Mouse (Mus musculus) limb, embryonic 14.5 days (tissue): ENCODE measurements around the gene Hist1h3f. TPM values are rescaled to one million over a fixed set of nuclear protein-coding genes. Genes with fewer than 3 reads are reported as not detected.
"Not testable (repeated sequence)": the region's sequence is repeated elsewhere in the genome, so short reads cannot be mapped to it uniquely, and the experiment has no call there.

Experiments used
- ATAC-seq: fragments of 200-750 bp; cut with Nextera tagmentation; 2 replicates; pipeline ENCODE4 v1.8.0; 2017; ENCODE audit warnings: low read depth, moderate number of reproducible peaks, moderate TSS enrichment; ENCODE audit not compliant: low FRiP score
- DNase-seq: peaks from one replicate; pipeline ENCODE4 v3.0.0-alpha.2; 2015; ENCODE audit warnings: low spot score
- H3K27ac ChIP-seq: fragments of 300-500 bp; sonication (generic); replicated peaks from 2 replicates; pipeline ENCODE4 v1.5.1; 2014; ENCODE audit warnings: low read depth, mild to moderate bottlenecking, low read length, moderate library complexity, mixed read lengths
- H3K27me3 ChIP-seq: fragments of 300-500 bp; sonication (generic); 2 replicates; pipeline ENCODE4 v1.6.1; 2014; ENCODE audit warnings: low read length, mixed read lengths; ENCODE audit not compliant: control insufficient read depth, insufficient read depth
- H3K36me3 ChIP-seq: fragments of 300-500 bp; sonication (generic); 2 replicates; pipeline ENCODE4 v1.6.1; 2014; ENCODE audit warnings: mild to moderate bottlenecking, low read length, moderate library complexity, mixed read lengths; ENCODE audit not compliant: control insufficient read depth, insufficient read depth
- H3K4me1 ChIP-seq: fragments of 300-500 bp; sonication (generic); 2 replicates; pipeline ENCODE4 v1.6.1; 2014; ENCODE audit warnings: antibody characterized with exemption, low read length, mixed read lengths; ENCODE audit not compliant: control insufficient read depth, insufficient read depth
- H3K4me2 ChIP-seq: fragments of 300-500 bp; sonication (generic); replicated peaks from 2 replicates; pipeline ENCODE4 v1.6.1; 2014; ENCODE audit warnings: low read depth, mild to moderate bottlenecking, low read length, moderate library complexity; ENCODE audit not compliant: severe bottlenecking
- H3K4me3 ChIP-seq: fragments of 300-500 bp; sonication (generic); replicated peaks from 2 replicates; pipeline ENCODE4 v1.5.1; 2014; ENCODE audit warnings: low read length
- H3K9ac ChIP-seq: fragments of 300-500 bp; sonication (generic); 2 replicates; pipeline ENCODE4 v1.6.1; 2014; ENCODE audit warnings: mild to moderate bottlenecking, low read depth, low read length, moderate library complexity; ENCODE audit not compliant: severe bottlenecking
- H3K9me3 ChIP-seq: fragments of 300-500 bp; sonication (generic); 2 replicates; pipeline ENCODE4 v1.6.1; 2016; ENCODE audit warnings: low read length; ENCODE audit not compliant: control insufficient read depth
- POLR2A ChIP-seq: fragments of 200-500 bp; IDR thresholded peaks from 2 replicates; pipeline ENCODE4 v1.8.0; 2012; ENCODE audit warnings: inconsistent platforms, mild to moderate bottlenecking, moderate library complexity, borderline replicate concordance; ENCODE audit not compliant: insufficient read depth, insufficient read length; ENCODE audit errors: extremely low read depth
- WGBS: fragments of 180-500 bp; shearing (Covaris S2); extraction: QIAGEN DNeasy Blood & Tissue Kit; methylation state at CpG from one replicate; pipeline ENCODE4 v1.1.7; 2014; 5-methylcytosine and 5-hydroxymethylcytosine counted together
- polyA plus RNA-seq, 2 experiments: library from polyadenylated mRNA; depleted of rRNA in 1 of 2; stranded (reverse) in 1 of 2; unstranded in 1 of 2; fragments of >200 nt; fragmentation: Nextera tagmentation in 1 of 2; extraction: Ambion mirVana in 1 of 2; gene quantifications; 2 replicates each; pipeline versions ENCODE4 v1.2.1 to v1.2.3; 2012 to 2014

Gene Hist1h3f
- polyA plus RNA-seq, 2 experiments, result 0.65 to 4.1 TPM

- H3K36me3 ChIP-seq, H3K4me1 ChIP-seq, H3K9me3 ChIP-seq, H3K27me3 ChIP-seq: not testable (repeated sequence)
- H3K27ac ChIP-seq, result peak within 1 kb of the TSS; percentile 97
- peak within 1 kb of the TSS; percentile 83 for H3K4me2 ChIP-seq
- DNase-seq, result peak; percentile 96
- peak; percentile 61; the same call in 1 of the 2 replicates for TF ChIP-seq POLR2A
- peak; percentile 92 for ATAC-seq
- peak within 1 kb of the TSS; percentile 58 for H3K9ac ChIP-seq
- H3K4me3 ChIP-seq, result peak within 1 kb of the TSS; percentile 41
- WGBS, result under 1% methylated on average over 21 of the region's 42 CpGs
These were observed 749 bp upstream of the Hist1h3f start, which contains the start of gene Hist1h2bh for GRCm38 (mm10) chr13:23542999-23543607. Gene Hist1h2bh, minus strand, starts transcription at chr13:23543392.

- H3K9me3 ChIP-seq, H3K4me1 ChIP-seq, ATAC-seq, H3K36me3 ChIP-seq, DNase-seq, H3K27me3 ChIP-seq, H3K27ac ChIP-seq: not testable (repeated sequence)
- Histone ChIP-seq H3K4me2 (peak overlapping the region; percentile 36; the same call in 1 of the 2 replicates), H3K4me3 (peak overlapping the region; percentile 41), H3K9ac (peak overlapping the region; percentile 61; the same call in 1 of the 2 replicates)
- under 1% methylated on average over 8 of the region's 14 CpGs for WGBS
These were observed 902 bp downstream of the Hist1h3f start for GRCm38 (mm10) chr13:23544787-23545120.

- ATAC-seq (no peak), DNase-seq (no peak)
- 81% methylated on average over 5 of the region's 5 CpGs for WGBS
These were observed 2.8 kb downstream of the Hist1h3f start for GRCm38 (mm10) chr13:23546694-23547093.

GRCm38 (mm10) chr13:23550761-23551145 lies 6.9 kb downstream of the Hist1h3f start:
- H3K9ac ChIP-seq, result peak overlapping the region; percentile 48
- H3K4me1 ChIP-seq, result peaks cover 13% of the 10 kb centered on the region
- ATAC-seq (no peak), DNase-seq (no peak)
- H3K9me3 ChIP-seq, result no peaks in the 10 kb centered on the region
- no peak for TF ChIP-seq POLR2A
- H3K27me3 ChIP-seq, result no peaks in the 10 kb centered on the region
- peak overlapping the region; percentile 46 for H3K4me2 ChIP-seq
- 1% methylated on average over 3 of the region's 3 CpGs for WGBS
- peak overlapping the region; percentile 69 for H3K27ac ChIP-seq
- peak overlapping the region; percentile 36 for H3K4me3 ChIP-seq
- no peaks in the 10 kb centered on the region for H3K36me3 ChIP-seq

More at GRCm38 (mm10) chr13:23546694-23547093, 2.8 kb downstream of the Hist1h3f start:
- Histone ChIP-seq H3K9ac (no peak overlapping the region), H3K36me3 (no peaks in the 10 kb centered on the region), H3K9me3 (no peaks in the 10 kb centered on the region), H3K4me1 (no peaks in the 10 kb centered on the region), H3K4me2 (no peak overlapping the region), H3K4me3 (no peak overlapping the region), H3K27ac (no peak overlapping the region), H3K27me3 (no peaks in the 10 kb centered on the region)
- TF ChIP-seq POLR2A, result no peak

GRCm38 (mm10) chr13:23551146-23551834 lies 7.4 kb downstream of the Hist1h3f start, which contains the start of gene Hist1h4f:
Gene Hist1h4f, minus strand, starts transcription at chr13:23551648.
- under 1% methylated on average over 26 of the region's 47 CpGs for WGBS
- not testable (repeated sequence) for H3K9me3 ChIP-seq, H3K27me3 ChIP-seq, H3K36me3 ChIP-seq
- Histone ChIP-seq H3K27ac (peak within 1 kb of the TSS; percentile 69), H3K9ac (peak within 1 kb of the TSS; percentile 48), H3K4me1 (peaks cover 13% of the 10 kb centered on the region), H3K4me3 (peak within 1 kb of the TSS; percentile 36), H3K4me2 (peak within 1 kb of the TSS; percentile 46)
- DNase-seq, result peak; percentile 98
- peak; percentile 86 for ATAC-seq
- TF ChIP-seq POLR2A, result peak; percentile 94; the same call in 1 of the 2 replicates
